Mouse (Mus musculus) embryo, embryonic 10 days (tissue): ENCODE results near the gene Trim62.
A peak's percentile ranks its signal among the peaks of the same experiment; 100 is the strongest.

Experiments
- DNase-seq: peaks from one replicate; pipeline ENCODE4 v3.0.0-alpha.2; 2015; ENCODE audit warnings: low spot score

Gene Trim62

GRCm38 (mm10) chr4:128910276-128911063, 27.1 kb downstream of the Trim62 start:
- no peak for DNase-seq

- DNase-seq, result no peak
Measured at GRCm38 (mm10) chr4:128912085-128912484, 28.7 kb downstream of the Trim62 start.

- peak; percentile 78 for DNase-seq
Measured at GRCm38 (mm10) chr4:128913794-128914193, 30.4 kb downstream of the Trim62 start.

DNA sequence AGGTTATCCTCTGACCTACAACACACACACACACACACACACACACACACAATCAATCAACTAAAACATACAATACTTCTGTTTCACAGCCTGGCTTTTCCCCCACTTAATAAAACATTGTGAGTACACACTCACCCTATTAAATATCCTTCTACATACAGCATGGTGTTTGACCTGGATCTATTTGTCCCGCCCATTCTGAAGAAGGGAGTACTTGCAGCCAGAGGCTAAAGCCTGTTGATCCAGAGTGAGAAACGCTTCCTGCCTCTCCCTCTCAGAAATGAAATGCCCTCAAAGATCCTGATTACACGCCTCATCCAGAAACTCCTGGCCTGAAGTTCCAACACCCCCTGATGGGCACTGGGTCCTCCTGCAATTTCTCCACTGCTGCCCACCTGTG, 33.7 kb downstream of the Trim62 start:
- DNase-seq, result no peak

DNA sequence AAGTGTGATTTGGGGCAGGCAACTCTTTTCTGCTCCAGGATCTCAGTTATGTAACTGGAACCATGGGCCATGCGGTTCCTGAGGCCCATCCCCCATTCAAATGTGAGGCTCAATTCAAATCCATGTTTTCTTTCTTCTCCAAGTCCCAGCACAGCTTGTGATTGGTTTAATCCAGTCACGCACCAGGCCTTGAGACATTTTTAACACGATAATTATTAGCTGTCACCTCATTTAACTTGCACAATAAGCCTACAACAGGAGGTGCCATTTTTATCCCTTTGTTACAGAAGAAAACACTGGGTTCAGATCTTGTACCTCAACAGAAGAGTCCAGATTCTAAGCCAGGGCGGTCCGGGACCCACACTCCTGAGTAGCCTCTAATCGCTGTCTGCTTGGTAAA, 34.4 kb downstream of the Trim62 start:
- DNase-seq, result no peak

DNA sequence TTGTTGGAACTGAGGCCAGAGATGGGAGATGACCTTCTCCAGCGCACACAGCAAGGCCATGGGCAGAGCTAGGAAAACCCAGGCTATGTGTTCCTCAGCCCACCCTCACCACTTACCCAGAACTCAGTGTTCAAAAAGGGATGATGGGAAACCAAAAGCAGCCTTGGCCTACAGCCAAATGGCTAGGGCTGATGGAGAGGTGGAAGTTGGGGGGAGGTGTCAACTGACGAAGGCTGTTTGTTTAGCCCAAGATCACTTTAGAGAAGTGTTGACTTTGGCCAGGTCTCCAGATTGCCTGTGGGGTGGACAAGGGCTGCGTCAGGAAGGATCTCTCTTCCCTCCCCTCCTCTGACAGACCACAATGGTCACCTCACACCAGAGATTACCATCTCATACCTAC, 34.8 kb downstream of the Trim62 start:
- DNase-seq, result no peak

DNA sequence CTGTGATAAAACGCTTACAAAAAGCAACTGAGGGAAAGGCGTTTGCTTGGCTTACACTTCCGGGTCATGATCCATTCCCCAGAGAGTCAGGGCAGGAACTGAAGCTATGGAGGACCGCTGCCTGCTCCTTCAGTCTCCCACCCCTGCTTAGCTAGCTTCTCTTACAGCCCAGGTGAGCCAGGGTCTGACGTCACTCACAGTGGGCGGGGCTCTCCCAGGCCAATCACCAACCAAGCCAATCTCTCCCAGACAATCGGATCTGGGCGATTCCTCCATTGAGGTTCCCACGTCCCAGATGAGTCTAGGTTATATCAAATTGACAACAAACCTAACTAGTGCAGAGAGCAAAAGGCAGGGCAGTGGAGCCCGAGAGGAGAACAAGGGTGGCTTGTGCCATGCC, 35.7 kb downstream of the Trim62 start:
- DNase-seq, result no peak

DNA sequence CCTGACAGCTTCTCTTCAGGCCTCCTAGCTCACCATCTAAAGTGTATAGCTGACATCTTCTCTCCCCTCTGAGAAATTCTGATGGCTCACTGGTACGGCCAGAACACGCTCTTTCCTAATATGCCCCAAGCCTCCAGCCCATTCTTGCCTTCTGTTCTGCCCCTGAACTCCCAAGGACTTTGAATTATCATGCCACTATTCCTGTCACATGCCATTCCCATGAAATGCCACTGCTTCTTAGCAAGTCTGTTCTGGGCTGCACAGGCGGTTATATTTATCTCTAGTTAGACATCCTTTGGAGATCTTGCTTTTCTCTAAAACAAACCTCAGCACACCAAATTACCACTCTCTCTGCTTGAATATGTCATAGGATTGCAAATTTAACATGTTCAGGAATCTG, 40.2 kb downstream of the Trim62 start:
- DNase-seq, result no peak

DNA sequence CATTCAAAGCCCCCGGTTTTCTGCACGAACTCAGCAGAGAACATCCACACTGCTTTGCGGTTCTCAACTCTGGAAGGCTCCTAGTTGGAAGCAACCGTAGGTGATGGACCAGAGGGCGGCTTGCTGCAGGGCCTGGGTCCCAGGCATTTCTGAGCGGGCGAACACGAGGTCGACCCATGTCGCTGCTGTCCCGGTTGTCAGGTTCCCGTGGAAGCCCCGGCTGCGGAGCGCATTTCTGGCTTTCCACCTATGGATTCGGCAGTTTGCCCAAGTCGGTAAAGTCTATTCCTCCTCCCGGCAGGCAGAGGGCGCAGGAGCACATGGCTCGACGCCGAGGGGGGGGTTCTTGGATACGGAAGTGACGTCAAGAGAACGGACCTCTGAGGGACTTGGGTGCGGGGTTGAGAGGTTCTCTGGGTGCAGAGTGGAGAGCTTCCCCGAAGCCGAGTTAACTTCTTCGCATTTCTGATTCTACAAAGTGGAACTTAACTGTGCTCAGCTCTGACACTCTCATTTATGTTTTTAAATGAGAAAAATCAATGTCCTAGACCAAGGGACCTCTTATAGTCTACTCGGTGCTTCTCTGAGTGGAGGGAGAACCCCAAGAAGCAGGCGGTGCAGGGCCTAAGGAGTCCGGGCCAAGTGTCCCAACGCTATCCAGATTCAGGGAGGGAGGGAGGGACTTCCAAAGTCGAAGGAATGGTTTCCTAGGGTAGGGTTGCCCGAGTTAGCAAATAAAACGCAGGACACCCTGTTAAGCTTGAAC, 41.6 kb downstream of the Trim62 start:
- DNase-seq, result peak; percentile 95

DNA sequence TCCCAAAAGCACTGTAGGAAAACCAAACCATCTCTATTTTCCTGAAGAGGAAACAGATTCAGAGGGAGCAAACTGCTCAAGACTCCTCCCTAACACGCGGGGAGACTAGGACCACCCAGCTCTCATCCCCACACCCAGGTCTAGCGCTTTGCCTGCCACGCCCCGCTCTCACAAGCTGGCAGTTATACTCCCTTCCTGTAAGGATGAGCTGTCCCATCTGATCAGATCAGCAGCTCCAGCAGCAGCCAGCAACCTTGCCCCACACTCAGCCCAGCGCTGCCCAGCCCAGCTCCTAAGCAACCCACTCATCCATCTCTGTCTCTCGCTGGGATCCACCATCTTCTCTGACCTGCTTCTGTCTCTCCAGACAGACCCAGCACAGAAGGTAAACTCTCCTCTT, 49.4 kb downstream of the Trim62 start:
- no peak for DNase-seq

DNA sequence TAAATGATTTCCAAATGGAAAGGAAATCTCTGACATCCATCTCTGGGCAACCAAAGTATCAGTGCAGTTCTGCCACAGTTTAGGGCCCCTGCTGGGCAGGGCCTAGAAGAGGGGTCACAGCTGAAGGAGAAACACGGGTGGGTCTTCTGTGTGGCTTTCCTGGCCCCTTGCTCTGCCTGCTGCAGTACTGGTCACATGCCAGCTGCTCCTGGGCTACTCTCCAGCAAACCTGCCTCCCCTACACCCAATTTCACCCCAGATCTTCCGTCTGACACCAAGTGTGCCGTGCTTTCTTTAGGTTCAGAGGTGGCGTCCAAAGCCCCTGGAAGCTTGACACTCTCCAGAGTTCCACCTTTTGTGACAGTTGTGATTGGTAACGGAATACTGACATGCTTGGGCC, 52.2 kb downstream of the Trim62 start:
- DNase-seq, result no peak

GRCm38 (mm10) chr4:128942346-128942745, 59.0 kb downstream of the Trim62 start:
- no peak for DNase-seq

- no peak for DNase-seq
Measured at GRCm38 (mm10) chr4:128946736-128947135, 63.4 kb downstream of the Trim62 start.

DNA sequence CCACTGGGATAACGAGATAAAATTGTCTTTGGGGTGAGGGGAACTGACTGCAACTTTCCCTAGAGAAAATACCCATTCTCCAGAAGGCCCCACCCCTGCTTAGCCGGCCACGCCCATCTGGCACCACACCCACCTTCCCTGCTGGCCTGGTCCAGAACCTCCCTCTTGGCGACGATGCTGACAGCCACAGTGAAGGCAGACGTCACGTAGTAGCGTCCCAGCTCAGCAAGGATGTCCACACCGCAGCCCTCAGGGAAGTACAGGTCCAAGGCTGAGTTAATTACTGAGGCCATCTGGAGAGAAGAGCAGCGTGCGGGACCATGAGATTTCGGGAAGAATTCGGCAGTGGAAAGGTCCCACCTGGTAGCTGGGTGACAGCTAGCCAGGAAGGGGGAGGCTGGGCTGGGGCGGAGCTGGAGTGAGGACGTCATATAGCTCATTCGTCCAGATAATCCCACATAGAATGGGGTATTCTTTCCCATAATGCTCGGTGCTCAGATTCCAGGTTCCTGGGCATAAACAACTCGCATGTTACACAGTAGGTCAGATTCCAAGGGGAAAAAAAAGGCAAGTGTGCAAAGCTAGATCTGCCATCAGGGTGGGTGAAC, 64.0 kb downstream of the Trim62 start:
- DNase-seq, result no peak

DNA sequence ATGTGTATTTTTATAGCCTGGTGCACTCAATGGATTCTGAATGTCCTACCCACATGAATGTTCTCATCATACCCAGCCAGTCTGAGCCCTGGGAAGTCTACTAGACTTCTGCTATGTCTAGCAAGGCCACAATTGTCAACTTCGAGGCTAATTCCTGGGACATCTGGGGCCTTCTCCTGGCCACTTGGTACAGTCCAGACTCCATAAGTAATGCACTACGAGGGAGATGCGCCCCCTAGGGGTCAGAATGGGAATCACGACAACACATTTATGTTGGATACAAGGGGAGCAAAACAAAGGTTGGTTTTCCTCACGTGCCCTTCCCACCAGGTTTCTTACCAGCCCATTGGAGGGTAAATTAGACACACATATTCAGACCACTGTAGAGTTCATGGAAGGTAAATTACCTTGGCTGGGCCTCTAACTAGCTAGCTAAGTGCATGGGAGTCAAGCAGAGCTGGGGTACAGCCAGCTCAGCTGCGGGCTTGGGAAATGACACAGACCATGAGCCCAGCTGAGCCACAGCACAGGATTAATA, 64.8 kb downstream of the Trim62 start:
- peak; percentile 71 for DNase-seq

DNA sequence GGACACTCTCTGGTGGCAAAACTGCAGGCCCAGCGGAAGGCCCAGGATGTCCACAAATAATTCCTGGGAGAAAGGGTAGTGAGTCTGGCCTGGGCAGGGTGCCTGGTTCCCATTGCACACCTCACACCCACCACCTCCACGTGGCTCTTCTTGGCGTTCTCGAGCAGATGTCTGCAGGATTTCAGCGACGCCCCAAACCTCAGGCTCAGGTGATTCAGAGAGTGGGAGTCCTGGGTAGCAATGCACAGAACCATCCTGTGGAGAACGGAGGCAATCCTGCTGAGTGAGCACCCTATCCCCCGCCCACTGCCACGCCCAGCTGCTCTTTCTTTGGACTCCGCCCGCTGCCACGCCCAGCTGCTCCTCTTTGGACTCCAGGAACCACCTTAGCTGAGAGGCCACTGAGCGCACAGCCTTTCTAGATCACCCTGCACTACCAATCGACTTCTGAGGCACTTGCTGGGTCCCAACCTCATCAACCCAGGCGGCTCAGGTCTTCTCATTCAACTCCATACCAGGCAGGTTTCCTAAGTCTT, 66.2 kb downstream of the Trim62 start:
- DNase-seq, result peak; percentile 38

DNA sequence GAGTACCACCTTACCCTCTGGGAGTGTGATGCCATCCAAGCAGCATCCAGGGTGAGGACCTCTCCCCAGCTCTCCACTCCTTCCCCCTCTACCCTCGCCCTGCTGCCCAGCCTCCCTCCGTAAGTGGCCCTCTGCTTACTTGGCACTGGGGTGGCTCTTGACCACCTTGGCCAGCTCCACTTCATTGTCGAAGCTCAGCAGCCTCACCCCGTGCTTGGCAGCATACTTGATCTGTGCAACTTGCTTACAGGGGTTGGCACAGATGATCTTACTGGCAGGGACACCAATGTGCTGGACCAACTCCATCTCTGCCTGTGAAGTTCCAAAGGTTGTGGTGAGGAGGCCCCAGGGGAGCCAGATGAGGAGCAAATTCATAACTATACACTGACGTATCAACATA, 67.1 kb downstream of the Trim62 start:
- DNase-seq, result no peak

DNA sequence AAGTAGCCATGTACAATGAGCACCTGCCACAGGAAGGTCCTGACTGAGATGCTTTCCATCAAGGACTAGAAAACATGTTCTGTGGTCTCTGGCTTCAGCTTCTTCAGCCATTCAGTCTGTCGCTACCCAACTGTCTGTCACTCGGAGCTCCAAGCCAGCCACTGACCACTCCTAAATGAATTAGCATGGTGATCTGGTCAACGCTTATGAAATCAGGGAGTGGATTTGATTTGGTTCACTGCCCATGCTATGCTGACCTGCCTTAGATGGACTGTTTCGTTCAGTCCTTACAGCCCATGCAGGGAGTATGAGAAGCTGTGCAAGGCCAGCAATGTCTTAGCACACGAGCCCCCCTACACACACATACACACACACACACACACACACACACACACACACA, 70.5 kb downstream of the Trim62 start:
- DNase-seq, result no peak

DNA sequence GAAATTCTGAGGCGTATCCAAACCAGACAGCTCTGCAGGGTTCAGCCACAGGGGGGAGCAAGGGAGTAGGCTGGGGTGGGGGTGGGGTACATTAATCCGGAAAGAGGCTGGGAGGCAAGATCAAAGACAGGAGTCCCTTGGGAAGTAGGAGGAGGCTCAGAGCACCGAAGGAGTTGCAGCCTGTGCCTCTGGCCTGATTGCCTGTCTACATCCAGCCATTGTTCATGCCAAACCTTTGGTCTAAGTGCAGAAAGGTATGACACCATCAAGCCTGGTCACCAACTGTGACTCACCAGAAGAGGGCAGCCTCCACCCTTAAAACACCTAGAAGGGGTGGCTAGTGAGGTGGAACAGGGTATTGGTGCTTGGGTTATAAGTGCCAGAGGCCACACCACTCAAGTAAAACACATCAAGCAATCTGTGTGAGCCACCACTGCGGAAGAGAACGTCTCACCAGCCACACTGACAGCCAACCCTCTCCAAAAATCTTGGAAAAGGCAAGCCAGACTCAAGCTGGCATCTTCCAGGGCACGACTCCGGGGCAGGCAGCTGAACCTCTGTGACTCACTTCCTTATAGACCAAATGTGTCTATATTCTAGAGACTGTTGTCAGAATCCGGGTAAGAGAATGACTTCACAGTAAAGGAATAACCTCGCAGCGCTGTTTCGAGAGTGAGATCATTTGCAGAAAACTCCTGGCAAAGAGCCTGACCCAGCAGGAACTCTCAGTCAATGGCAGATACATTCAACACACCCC, 74.0 kb downstream of the Trim62 start:
- peak; percentile 77 for DNase-seq

GRCm38 (mm10) chr4:128958156-128958555, 74.8 kb downstream of the Trim62 start:
- DNase-seq, result no peak

DNA sequence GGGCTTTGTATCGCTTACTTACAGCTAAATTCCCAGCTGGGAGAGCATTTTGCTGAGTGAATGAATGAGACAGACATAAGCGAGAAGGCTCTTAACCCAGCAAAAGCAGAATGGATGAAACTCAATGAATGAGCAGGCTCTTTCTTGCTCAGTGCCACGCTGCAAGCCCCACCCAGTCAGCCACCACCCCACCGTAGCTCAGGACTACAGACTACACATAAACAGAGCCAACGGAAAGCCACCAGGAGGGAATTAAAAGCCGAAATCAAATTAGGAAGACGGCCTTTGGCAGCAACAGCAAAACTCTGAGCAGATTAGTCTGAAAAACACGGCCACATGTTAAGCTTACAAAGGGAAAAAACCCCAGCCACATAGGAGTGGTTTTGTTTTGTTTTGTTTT, 75.5 kb downstream of the Trim62 start:
- no peak for DNase-seq

GRCm38 (mm10) chr4:128959676-128960075, 76.3 kb downstream of the Trim62 start:
- DNase-seq, result no peak
